Mouse (Mus musculus) liver, adult 2 months (tissue): ENCODE results near the gene C730034F03Rik.

ENCODE experiments used
- CTCF ChIP-seq: fragments of 200-500 bp; IDR thresholded peaks from 2 replicates; pipeline ENCODE4 v1.5.1; 2011; ENCODE audit warnings: low read depth, low read length, control low read depth
- POLR2A ChIP-seq: fragments of 200-500 bp; IDR thresholded peaks from 2 replicates; pipeline ENCODE4 v1.6.1; 2011; ENCODE audit warnings: low read length, control low read depth; ENCODE audit not compliant: insufficient read depth; ENCODE audit errors: extremely low read depth

DNA sequence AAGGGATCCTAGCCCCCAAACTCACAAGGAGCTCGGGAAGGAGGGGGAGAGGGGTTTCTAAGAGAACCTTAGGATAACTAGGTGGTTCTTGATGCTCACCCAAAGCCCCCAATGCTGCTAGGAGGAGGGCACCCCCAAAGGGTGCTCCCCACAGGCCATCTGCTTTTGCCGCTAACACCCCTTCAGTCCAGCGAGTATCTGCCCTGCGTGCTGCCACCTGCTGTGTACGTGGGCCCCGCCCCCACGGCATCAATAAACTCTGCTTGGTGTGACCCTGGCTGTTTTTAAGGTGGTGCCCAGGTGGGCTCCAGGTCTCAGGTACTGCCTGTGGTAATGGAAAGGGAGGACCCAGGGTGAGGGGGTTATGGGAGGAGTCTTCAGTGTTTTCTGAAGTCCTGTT, 32.8 kb downstream of the C730034F03Rik start:
- TF ChIP-seq CTCF (no peak), POLR2A (no peak)
